Mouse (Mus musculus): ENCODE results near the gene Mydgf. TPM values are rescaled to one million over a fixed set of nuclear protein-coding genes. Genes with fewer than 3 reads are reported as not detected.
A peak's percentile ranks its signal among the peaks of the same experiment; 100 is the strongest.

The Mydgf gene
- polyA plus RNA-seq, 1 experiment from 2014 or later, result 98.6 TPM

DNA sequence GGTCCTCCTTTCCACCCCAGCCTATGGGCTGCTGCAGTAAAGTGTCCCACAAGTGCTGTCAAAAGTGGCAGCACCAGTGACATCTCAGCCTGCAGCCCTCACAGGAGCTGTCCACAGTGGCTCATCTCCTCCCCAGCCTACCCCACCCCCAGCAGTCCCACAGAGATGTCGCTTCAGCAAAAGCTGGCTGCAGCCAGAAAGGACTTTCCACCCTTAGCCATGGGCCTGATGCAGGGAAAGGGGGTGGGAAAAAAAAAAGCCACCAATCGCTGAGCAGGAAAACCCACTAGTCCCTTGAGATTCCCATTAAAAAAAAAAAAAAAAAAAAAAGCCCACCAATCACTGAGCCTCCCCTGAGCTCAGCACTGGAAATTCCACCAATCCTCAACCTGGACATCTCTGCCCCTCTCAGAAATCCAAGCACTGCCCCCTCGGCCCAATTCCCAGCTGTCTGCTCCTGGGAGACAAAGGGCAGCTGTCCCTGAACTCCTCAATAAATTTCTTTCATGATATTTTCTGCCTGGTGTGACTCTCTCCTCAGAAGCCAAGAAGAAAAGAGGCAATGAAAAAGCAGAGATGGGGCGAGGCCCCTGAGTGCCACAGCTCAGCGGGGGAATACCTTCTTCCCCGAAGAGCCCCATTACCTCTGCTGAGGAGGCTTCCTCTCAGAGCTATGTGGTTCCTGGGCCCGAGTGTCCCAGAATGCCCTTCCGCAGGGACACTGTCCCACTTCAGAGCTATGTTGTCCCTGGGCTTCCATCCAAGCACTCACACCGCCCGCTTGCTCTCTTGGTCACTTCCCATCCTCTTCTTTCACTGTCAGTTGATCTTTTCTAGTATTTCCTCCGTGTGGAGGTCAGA, 1.8 kb upstream of the Mydgf start:
- Histone ChIP-seq H3K9me3 (no peaks in the 10 kb centered on the region), H3K27me3 (no peaks in the 10 kb centered on the region), H3K4me3 (no peak overlapping the region), H3K36me3 (peaks cover 58% of the 10 kb centered on the region), H3K27ac (peak overlapping the region; percentile 70), H3K4me1 (peaks cover 25% of the 10 kb centered on the region), H3K9ac (peak overlapping the region; percentile 51), H3K4me2 (replicated peaks) (peak overlapping the region; percentile 95)
- peak; percentile 33; the same call in 1 of the 2 replicates for ATAC-seq (ENCODE audit: low FRiP score, low read depth)
- 44% methylated on average over 11 of the region's 11 CpGs for WGBS

DNA sequence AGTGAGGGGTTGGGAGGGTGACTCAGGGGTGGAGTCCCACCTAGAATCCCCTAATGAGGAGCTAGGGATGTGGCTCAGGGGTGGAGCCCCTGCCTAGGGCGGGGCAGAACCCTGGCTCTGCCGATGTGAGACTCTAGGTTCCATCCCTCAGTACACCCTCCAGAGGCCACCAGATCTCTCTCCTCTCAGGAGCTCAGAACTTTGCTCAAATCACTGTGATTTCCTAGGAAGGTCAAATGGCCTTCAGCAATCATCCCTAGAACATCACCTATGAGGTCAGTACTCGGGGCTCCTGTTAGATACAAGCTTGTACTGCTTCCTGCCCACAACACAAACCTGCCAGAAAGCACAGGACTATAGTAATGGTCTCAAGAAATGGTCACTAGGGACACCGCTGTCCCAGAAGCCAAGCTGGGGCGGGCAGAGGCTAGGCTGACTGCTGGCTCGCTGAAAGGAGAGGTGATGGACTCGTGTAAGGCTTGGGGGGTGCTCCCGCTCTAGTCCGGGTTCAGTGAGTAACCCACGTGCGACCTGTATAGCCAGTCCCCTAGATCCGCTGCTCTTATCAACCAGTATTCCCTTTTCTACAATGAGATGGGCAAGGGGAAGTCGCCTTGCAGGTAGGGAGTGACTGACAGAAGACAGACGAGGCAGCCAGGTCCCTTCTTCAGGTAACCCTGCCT, 604 bp downstream of the Mydgf start:
- peak; percentile 30 for ATAC-seq (ENCODE audit: low FRiP score, low read depth)
- H3K4me1 ChIP-seq, result peaks cover 25% of the 10 kb centered on the region
- H3K36me3 ChIP-seq, result peaks cover 58% of the 10 kb centered on the region
- 2% methylated on average over 14 of the region's 14 CpGs for WGBS
- peak overlapping the region; percentile 79 for H3K4me3 ChIP-seq
- H3K9ac ChIP-seq, result peak overlapping the region; percentile 81
- H3K4me2 ChIP-seq (replicated peaks), result peak overlapping the region; percentile 95
- no peaks in the 10 kb centered on the region for H3K27me3 ChIP-seq
- H3K9me3 ChIP-seq, result no peaks in the 10 kb centered on the region
- peak overlapping the region; percentile 58 for H3K27ac ChIP-seq

DNA sequence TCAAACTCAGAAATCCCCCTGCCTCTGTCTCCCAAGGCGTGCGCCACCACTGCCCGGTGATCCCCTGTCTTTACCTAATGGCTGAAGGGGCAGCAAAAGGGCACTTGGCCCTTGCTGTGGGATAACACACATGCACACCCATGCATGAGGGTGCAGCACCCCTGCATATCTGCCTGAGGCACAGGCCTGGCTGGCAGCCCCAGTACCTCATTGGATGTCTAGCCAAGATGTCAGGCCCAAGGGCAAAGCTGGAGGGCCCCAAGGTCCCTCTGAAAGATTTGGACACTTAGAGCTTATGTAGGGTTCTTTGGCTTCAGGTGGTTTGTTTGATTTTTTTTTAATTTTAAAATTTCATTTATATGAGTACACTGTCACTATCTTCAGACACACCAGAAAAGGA, 8.3 kb downstream of the Mydgf start:
- no peak overlapping the region for H3K4me3 ChIP-seq
- H3K4me1 ChIP-seq, result no peaks in the 10 kb centered on the region
- no peak for ATAC-seq (ENCODE audit: low FRiP score, low read depth)
- H3K4me2 ChIP-seq (replicated peaks), result no peak overlapping the region
- no peaks in the 10 kb centered on the region for H3K27me3 ChIP-seq
- WGBS, result 98% methylated on average over 3 of the region's 3 CpGs
- H3K9ac ChIP-seq, result no peak overlapping the region
- no peak overlapping the region for H3K27ac ChIP-seq
- H3K36me3 ChIP-seq, result peaks cover 74% of the 10 kb centered on the region
- H3K9me3 ChIP-seq, result no peaks in the 10 kb centered on the region

DNA sequence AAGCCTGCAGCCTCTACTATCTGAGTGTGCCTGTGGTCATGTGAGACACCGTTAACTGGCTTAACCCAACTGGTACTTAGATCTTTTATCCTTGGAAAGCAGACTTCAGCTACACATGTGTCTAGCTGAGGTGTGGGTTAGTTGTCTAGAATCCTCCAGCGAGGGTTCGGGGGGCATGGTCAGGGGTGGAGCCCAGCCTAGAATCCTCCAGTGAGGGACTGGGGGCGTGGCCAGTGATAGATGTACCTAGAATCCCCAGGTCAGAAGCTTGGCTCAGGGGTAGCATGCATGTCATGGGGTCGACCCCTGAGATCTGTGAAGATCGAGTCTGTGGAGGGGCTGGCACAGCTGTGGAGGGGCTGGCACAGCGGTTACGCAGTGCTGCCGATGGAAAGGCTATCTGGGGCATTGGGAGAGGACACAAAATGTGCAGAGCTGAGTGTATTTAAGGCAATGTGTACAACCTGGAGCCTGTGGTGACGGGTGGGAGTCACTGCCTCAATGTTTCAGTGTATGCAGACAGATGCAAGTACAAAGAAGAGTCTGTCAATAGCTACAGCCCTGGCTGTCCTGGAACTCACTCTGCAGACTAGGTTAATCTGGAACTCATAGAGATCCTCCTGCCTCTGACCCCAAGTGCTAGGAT, 10.2 kb downstream of the Mydgf start:
- ATAC-seq (ENCODE audit: low FRiP score, low read depth), result no peak
- H3K4me1 ChIP-seq, result no peaks in the 10 kb centered on the region
- WGBS, result 54% methylated on average over 10 of the region's 10 CpGs
- no peaks in the 10 kb centered on the region for H3K27me3 ChIP-seq
- no peak overlapping the region for H3K4me2 ChIP-seq (replicated peaks)
- peaks cover 56% of the 10 kb centered on the region for H3K36me3 ChIP-seq
- H3K27ac ChIP-seq, result no peak overlapping the region
- no peak overlapping the region for H3K4me3 ChIP-seq
- H3K9ac ChIP-seq, result no peak overlapping the region
- H3K9me3 ChIP-seq, result no peaks in the 10 kb centered on the region

DNA sequence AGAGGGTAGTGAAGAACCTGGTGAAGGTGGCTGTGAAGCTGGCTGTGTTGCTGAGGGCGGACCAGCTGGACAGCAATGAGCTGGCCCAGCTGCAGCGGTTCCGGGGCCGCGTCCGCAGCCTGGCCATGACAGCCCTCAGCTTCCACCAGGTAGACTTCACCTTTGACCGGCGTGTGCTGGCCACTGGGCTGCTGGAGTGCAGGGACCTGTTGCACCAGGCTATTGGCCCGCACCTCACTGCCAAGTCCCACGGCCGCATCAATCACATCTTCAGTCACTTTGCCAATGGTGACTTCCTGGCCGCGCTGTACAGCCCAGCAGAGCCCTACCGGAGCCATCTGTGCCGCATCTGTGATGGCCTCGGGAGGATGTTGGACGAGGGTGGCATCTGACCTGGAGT, 11.8 kb downstream of the Mydgf start:
- Histone ChIP-seq H3K9ac (peak overlapping the region; percentile 31; the same call in 1 of the 2 replicates), H3K4me3 (no peak overlapping the region), H3K4me2 (replicated peaks) (no peak overlapping the region), H3K36me3 (peaks cover 39% of the 10 kb centered on the region), H3K27ac (no peak overlapping the region), H3K27me3 (no peaks in the 10 kb centered on the region), H3K4me1 (no peaks in the 10 kb centered on the region), H3K9me3 (no peaks in the 10 kb centered on the region)
- ATAC-seq (ENCODE audit: low FRiP score, low read depth), result no peak
- WGBS, result 93% methylated on average over 17 of the region's 17 CpGs

DNA sequence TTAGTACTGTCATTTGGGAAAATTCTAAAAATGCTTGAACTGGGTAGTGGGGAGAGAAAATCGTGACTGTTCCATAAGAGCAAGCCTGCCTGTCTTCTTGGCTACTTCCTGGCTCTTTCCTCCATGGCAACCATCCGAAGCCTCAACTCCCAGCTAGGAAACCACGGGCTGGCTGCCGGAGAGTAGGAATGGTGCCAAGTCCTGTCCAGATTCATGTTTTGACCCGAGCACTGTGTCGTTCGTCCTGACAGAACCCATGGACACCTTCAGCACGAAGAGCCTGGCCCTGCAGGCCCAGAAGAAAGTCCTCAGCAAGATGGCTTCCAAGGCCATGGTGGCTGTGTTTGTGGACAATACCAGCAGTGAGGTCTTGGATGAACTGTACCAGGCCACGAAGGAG, 12.3 kb downstream of the Mydgf start:
- 84% methylated on average over 9 of the region's 9 CpGs for WGBS
- Histone ChIP-seq H3K27me3 (no peaks in the 10 kb centered on the region), H3K9me3 (no peaks in the 10 kb centered on the region), H3K9ac (peak overlapping the region; percentile 31; the same call in 1 of the 2 replicates), H3K4me2 (replicated peaks) (no peak overlapping the region), H3K4me1 (no peaks in the 10 kb centered on the region), H3K27ac (no peak overlapping the region), H3K4me3 (no peak overlapping the region), H3K36me3 (peaks cover 35% of the 10 kb centered on the region)
- no peak for ATAC-seq (ENCODE audit: low FRiP score, low read depth)

DNA sequence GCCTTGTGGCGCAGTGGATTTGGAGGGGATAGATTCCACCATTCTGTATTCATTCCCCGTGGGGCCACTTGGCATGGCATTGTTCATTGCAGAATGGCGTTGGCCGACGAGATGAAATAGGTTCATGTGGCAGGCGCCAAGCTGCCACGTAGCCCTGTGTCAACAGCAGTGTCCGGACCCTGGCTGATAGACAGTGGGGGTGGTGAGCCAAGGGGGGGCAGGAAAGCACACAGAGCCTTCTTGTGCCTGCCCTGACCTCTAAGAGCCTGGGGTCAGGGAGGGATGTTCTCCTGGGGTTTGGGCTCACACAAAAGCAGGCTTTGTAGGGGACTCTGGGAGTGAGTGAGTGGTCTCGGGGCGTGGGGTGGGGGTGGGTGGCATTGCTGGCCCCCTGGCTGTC, 13.1 kb downstream of the Mydgf start:
- WGBS, result 81% methylated on average over 10 of the region's 10 CpGs
- peaks cover 27% of the 10 kb centered on the region for H3K36me3 ChIP-seq
- no peak for ATAC-seq (ENCODE audit: low FRiP score, low read depth)
- no peak overlapping the region for H3K27ac ChIP-seq
- no peaks in the 10 kb centered on the region for H3K9me3 ChIP-seq
- H3K4me2 ChIP-seq (replicated peaks), result no peak overlapping the region
- H3K9ac ChIP-seq, result no peak overlapping the region
- H3K4me1 ChIP-seq, result no peaks in the 10 kb centered on the region
- H3K4me3 ChIP-seq, result no peak overlapping the region
- no peaks in the 10 kb centered on the region for H3K27me3 ChIP-seq

DNA sequence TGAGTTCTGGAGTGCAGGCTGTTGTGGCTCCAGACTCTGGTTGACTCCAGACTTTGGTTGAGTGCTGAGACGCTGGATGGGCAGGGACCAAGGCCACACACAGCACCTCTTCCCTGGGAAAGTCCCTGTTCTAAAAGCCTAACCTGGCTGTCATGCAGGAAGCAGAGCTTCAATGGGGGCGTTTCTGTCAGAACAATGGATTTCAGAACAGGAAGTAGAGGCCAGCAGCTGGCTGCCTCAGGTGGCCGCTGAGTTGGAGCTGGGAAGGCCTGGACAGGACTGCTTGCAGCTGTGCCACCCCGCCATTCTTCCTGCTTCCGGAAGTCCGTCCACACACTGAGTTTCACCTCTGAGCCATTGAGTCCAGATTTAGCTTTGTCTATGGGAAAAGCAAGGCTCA, 13.9 kb downstream of the Mydgf start:
- 63% methylated on average over 6 of the region's 6 CpGs for WGBS
- no peaks in the 10 kb centered on the region for H3K4me1 ChIP-seq
- H3K27ac ChIP-seq, result no peak overlapping the region
- no peaks in the 10 kb centered on the region for H3K27me3 ChIP-seq
- H3K36me3 ChIP-seq, result peaks cover 19% of the 10 kb centered on the region
- H3K9ac ChIP-seq, result no peak overlapping the region
- H3K9me3 ChIP-seq, result no peaks in the 10 kb centered on the region
- H3K4me2 ChIP-seq (replicated peaks), result no peak overlapping the region
- no peak for ATAC-seq (ENCODE audit: low FRiP score, low read depth)
- H3K4me3 ChIP-seq, result no peak overlapping the region

DNA sequence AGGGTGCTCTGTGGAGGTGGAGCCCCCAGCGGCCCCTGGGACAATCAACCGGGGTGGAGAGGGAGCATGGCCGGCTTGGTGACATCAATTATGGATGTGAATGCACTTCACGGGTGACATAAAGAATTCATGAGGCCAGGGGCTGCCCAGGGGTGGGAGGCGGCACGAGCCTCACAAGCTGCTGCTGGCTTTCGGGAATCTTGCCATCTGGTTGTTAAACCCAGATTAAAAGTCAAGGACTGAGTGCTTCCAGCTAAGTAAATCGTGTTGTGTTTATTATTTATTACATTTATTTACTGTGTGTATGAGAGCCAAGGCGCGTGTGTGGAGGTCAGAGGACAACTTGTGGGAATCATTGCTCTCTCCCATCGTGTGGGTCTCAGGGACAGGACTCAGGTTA, 18.0 kb downstream of the Mydgf start:
- Histone ChIP-seq H3K4me3 (no peak overlapping the region), H3K36me3 (no peaks in the 10 kb centered on the region), H3K9ac (no peak overlapping the region), H3K4me1 (peaks cover 21% of the 10 kb centered on the region), H3K27ac (no peak overlapping the region), H3K27me3 (peaks cover 8% of the 10 kb centered on the region), H3K4me2 (replicated peaks) (no peak overlapping the region), H3K9me3 (no peaks in the 10 kb centered on the region)
- ATAC-seq (ENCODE audit: low FRiP score, low read depth), result no peak
- 62% methylated on average over 11 of the region's 11 CpGs for WGBS

DNA sequence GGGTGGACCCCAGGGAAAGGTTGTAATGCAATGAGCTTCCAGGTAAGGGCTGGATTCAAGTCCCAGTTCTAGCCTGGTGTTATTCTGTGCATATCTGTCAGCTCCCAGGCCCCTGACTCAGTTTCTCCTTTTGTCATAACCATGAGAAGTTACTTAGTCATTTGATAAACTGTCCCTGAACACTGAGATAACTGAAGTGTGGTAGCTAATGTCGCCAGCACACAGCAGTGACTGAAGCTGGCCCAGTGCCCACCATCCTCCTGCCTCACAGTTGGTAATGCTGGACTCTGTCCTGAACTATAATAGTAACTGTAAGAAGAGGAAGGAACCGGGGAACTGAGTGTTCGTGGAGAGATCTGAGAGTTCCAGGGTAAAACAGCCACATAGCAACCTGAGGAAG, 19.2 kb downstream of the Mydgf start:
- Histone ChIP-seq H3K4me2 (replicated peaks) (no peak overlapping the region), H3K36me3 (no peaks in the 10 kb centered on the region), H3K27ac (no peak overlapping the region), H3K4me3 (no peak overlapping the region), H3K9me3 (no peaks in the 10 kb centered on the region), H3K9ac (no peak overlapping the region), H3K4me1 (peaks cover 21% of the 10 kb centered on the region), H3K27me3 (peaks cover 16% of the 10 kb centered on the region)
- no peak for ATAC-seq (ENCODE audit: low FRiP score, low read depth)
- WGBS, result 77% methylated on average over 3 of the region's 3 CpGs

DNA sequence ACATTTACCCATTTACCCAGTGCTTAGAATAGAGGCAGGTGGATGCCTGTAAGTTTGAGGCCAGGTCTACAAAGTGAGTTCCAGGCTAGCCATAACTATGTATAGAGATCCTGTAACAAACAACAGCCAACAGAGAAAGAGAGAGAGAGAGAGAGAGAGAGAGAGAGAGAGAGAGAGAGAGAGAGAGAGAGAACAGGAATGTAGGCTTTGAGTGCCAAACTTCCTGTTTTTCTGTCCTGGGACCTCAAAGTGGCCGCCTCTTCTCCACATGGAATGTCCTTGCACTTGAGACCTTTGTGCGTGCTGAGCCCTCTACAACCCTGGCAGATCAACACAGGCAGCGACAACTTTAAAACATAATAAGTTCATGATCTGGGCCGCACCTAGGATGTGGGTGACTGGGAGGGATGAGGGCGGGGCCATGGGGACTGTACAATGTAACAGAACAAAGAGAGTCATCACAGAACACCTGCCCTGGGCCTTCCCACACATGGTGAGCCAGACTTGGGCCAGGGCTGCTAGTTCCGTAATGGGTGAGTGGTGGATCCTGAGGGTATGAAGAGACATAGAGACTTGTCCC, 20.1 kb downstream of the Mydgf start:
- no peak overlapping the region for H3K4me3 ChIP-seq

More for the DNA sequence above, 20.1 kb downstream of the Mydgf start:
- H3K9ac ChIP-seq, result peak overlapping the region; percentile 63; the same call in 1 of the 2 replicates
- no peaks in the 10 kb centered on the region for H3K9me3 ChIP-seq
- H3K36me3 ChIP-seq, result no peaks in the 10 kb centered on the region
- 73% methylated on average over 6 of the region's 6 CpGs for WGBS
- peaks cover 23% of the 10 kb centered on the region for H3K27me3 ChIP-seq
- ATAC-seq (ENCODE audit: low FRiP score, low read depth), result no peak
- peak overlapping the region; percentile 85 for H3K4me2 ChIP-seq (replicated peaks)
- no peak overlapping the region for H3K27ac ChIP-seq
- peaks cover 21% of the 10 kb centered on the region for H3K4me1 ChIP-seq

All from limb, embryonic 13.5 days (tissue).